Mouse (Mus musculus) cerebellum, adult 11 months (tissue): ENCODE data around the gene Dupd1.
"Not testable (repeated sequence)": the region's sequence is repeated elsewhere in the genome, so short reads cannot be mapped to it uniquely, and the experiment has no call there.

Experiments
- DNase-seq: peaks from one replicate; pipeline ENCODE4 v3.0.0; 2022

The Dupd1 gene

GRCm38 (mm10) chr14:21670422-21671006, 43.9 kb downstream of the Dupd1 start:
- not testable (repeated sequence) for DNase-seq

GRCm38 (mm10) chr14:21669633-21670421, 44.5 kb downstream of the Dupd1 start:
- no peak for DNase-seq

- no peak for DNase-seq
Measured at GRCm38 (mm10) chr14:21669218-21669617, 45.2 kb downstream of the Dupd1 start.

GRCm38 (mm10) chr14:21662465-21663142, 51.8 kb downstream of the Dupd1 start:
- DNase-seq, result no peak

GRCm38 (mm10) chr14:21659652-21660051, 54.7 kb downstream of the Dupd1 start:
- peak; percentile 59 for DNase-seq

GRCm38 (mm10) chr14:21659155-21659554, 55.2 kb downstream of the Dupd1 start:
- no peak for DNase-seq

GRCm38 (mm10) chr14:21653813-21654212, 60.6 kb downstream of the Dupd1 start:
- no peak for DNase-seq

GRCm38 (mm10) chr14:21640806-21641435, 73.5 kb downstream of the Dupd1 start:
- no peak for DNase-seq

- no peak for DNase-seq
Measured at GRCm38 (mm10) chr14:21636548-21636947, 77.8 kb downstream of the Dupd1 start.

GRCm38 (mm10) chr14:21631665-21632200, 82.6 kb downstream of the Dupd1 start:
- no peak for DNase-seq
